Mouse (Mus musculus) spleen, adult 2 months (tissue): ENCODE measurements around the gene Hmcn1. TPM values are rescaled to one million over a fixed set of nuclear protein-coding genes. Genes with fewer than 3 reads are reported as not detected.

ENCODE experiments used
- DNase-seq, 2 experiments: peaks; one replicate each; pipeline versions ENCODE4 v3.0.0 to v3.0.0-alpha.2; 2012 to 2021; ENCODE audit warnings: low spot score in 2 of 2, low read depth in 1 of 2
- H3K27ac ChIP-seq: fragments of 200-500 bp; 2 replicates; pipeline ENCODE4 v1.5.1; 2012; ENCODE audit warnings: low read length, inconsistent platforms; ENCODE audit not compliant: insufficient read depth
- H3K27me3 ChIP-seq: fragments of 200-500 bp; 2 replicates; pipeline ENCODE4 v1.6.1; 2012; ENCODE audit warnings: mild to moderate bottlenecking, moderate library complexity, low read length, inconsistent platforms; ENCODE audit not compliant: control insufficient read depth, insufficient read depth
- H3K36me3 ChIP-seq: fragments of 200-500 bp; 2 replicates; pipeline ENCODE4 v1.6.1; 2012; ENCODE audit warnings: mild to moderate bottlenecking, low read length, inconsistent platforms; ENCODE audit not compliant: control insufficient read depth, insufficient read depth
- H3K4me1 ChIP-seq: fragments of 200-500 bp; 2 replicates; pipeline ENCODE4 v1.6.1; 2011; ENCODE audit warnings: inconsistent platforms; ENCODE audit not compliant: control insufficient read depth, insufficient read depth, insufficient read length
- H3K4me3 ChIP-seq: fragments of 200-500 bp; 2 replicates; pipeline ENCODE4 v1.5.1; 2011; ENCODE audit warnings: mild to moderate bottlenecking, inconsistent platforms; ENCODE audit not compliant: insufficient read depth, insufficient read length; ENCODE audit errors: extremely low read depth
- CTCF ChIP-seq: fragments of 200-500 bp; IDR thresholded peaks from 2 replicates; pipeline ENCODE4 v1.5.1; 2011; ENCODE audit warnings: mild to moderate bottlenecking, inconsistent platforms; ENCODE audit not compliant: insufficient read depth, insufficient read length, insufficient replicate concordance; ENCODE audit errors: extremely low read depth
- POLR2A ChIP-seq: fragments of 200-500 bp; IDR thresholded peaks from 2 replicates; pipeline ENCODE4 v1.6.1; 2011; ENCODE audit warnings: low read depth, low read length, inconsistent platforms
- WGBS: fragments of 180-500 bp; shearing (Covaris S2); methylation state at CpG from one replicate; pipeline ENCODE4 v1.1.7; 2018; 5-methylcytosine and 5-hydroxymethylcytosine counted together
- polyA plus RNA-seq: library from polyadenylated mRNA; depleted of rRNA; stranded (reverse); fragments of >200 nt; gene quantifications from 2 replicates; pipeline ENCODE4 v1.2.3, GENCODE M21; 2012

The Hmcn1 gene
- polyA plus RNA-seq, 1 experiment = 12.1 TPM

- no peaks in the 10 kb centered on the region for H3K36me3 ChIP-seq
- H3K27me3 ChIP-seq = no peaks in the 10 kb centered on the region
- H3K27ac ChIP-seq = no peak overlapping the region
- no peak for TF ChIP-seq POLR2A
- peak; percentile 35; the same call in 1 of the 2 replicates for TF ChIP-seq CTCF
- H3K4me3 ChIP-seq = no peak overlapping the region
- no peaks in the 10 kb centered on the region for H3K4me1 ChIP-seq
- 30% methylated on average over 6 of the region's 6 CpGs for WGBS
- DNase-seq = peak; percentile 51 to 52
Measured at GRCm38 (mm10) chr1:151009115-151009797, 16.0 kb upstream of the Hmcn1 start.

- no peaks in the 10 kb centered on the region for H3K36me3 ChIP-seq
- H3K4me3 ChIP-seq = no peak overlapping the region
- no peak for TF ChIP-seq POLR2A
- 88% methylated on average over 4 of the region's 4 CpGs for WGBS
- DNase-seq = no peak
- no peaks in the 10 kb centered on the region for H3K27me3 ChIP-seq
- H3K4me1 ChIP-seq = no peaks in the 10 kb centered on the region
- H3K27ac ChIP-seq = no peak overlapping the region
Measured at GRCm38 (mm10) chr1:151007747-151008146, 14.5 kb upstream of the Hmcn1 start.

DNA sequence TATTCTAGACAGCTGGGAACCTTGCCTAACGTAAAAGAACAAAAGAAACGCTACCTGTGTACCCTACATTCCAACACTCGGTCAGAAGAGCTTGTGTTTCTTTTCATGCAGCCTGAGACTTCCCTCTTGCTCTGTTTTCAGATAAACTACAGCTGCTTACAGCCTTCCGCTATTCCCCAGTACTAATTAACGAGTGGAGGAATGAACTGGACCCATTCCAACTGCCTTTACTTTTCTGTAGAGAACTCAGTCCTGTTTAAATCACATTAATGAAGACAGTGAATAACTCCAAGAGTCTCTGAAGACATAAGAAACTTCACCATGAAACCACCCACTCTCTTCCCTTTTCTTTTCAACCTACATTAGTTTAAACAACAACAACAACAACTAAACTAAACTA is 10.8 kb upstream of the Hmcn1 start:
- H3K36me3 ChIP-seq = no peaks in the 10 kb centered on the region
- H3K27me3 ChIP-seq = no peaks in the 10 kb centered on the region
- WGBS = 87% methylated on average over 5 of the region's 5 CpGs
- H3K27ac ChIP-seq = no peak overlapping the region
- H3K4me1 ChIP-seq = no peaks in the 10 kb centered on the region; the same call in 1 of the 2 replicates
- TF ChIP-seq POLR2A (no peak), CTCF (no peak)
- H3K4me3 ChIP-seq = no peak overlapping the region
- DNase-seq = no peak

GRCm38 (mm10) chr1:151001868-151002428 is 8.7 kb upstream of the Hmcn1 start:
- Histone ChIP-seq H3K36me3 (no peaks in the 10 kb centered on the region), H3K4me3 (peak overlapping the region; percentile 19; the same call in 1 of the 2 replicates), H3K27ac (peak overlapping the region; percentile 74), H3K27me3 (no peaks in the 10 kb centered on the region), H3K4me1 (no peaks in the 10 kb centered on the region; the same call in 1 of the 2 replicates)
- 9% methylated on average over 8 of the region's 8 CpGs for WGBS
- peak in 1 of 2 experiments; percentile 35 for DNase-seq
- TF ChIP-seq CTCF (no peak), POLR2A (no peak)

GRCm38 (mm10) chr1:151000714-151001113 is 7.5 kb upstream of the Hmcn1 start:
- no peak overlapping the region for H3K4me3 ChIP-seq
- 93% methylated on average over 13 of the region's 13 CpGs for WGBS
- H3K4me1 ChIP-seq = no peaks in the 10 kb centered on the region; the same call in 1 of the 2 replicates
- H3K27ac ChIP-seq = no peak overlapping the region
- no peaks in the 10 kb centered on the region for H3K36me3 ChIP-seq
- no peaks in the 10 kb centered on the region for H3K27me3 ChIP-seq
- DNase-seq = no peak
- no peak for TF ChIP-seq POLR2A
- TF ChIP-seq CTCF = no peak

- 66% methylated on average over 2 of the region's 2 CpGs for WGBS
- Histone ChIP-seq H3K4me1 (peaks cover 4% of the 10 kb centered on the region), H3K4me3 (no peak overlapping the region), H3K36me3 (no peaks in the 10 kb centered on the region), H3K27ac (no peak overlapping the region), H3K27me3 (peaks cover 5% of the 10 kb centered on the region)
- no peak for TF ChIP-seq CTCF
- DNase-seq = no peak
Measured at GRCm38 (mm10) chr1:150994612-150995011, 1.4 kb upstream of the Hmcn1 start.

DNA sequence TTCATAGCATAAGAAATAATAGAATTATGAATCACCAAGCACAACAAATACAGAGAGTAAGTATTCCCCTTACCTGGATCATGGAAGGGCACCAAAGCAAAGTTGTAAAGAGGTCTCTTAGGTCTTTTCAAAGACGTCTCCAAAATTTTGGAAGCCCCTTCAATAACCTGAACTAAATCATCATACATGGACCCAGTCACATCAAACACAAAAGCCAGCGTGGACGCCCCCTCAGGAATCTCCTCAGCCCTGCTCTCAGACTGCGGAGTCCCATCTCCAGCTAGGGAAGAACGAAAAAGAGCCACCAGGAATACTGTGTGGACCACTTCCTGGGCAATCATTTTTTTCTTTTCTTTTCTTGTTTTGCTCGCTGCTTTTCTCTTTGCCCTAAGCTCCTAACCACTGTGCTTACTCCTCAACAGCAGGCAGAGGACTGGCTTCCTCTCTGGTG is 499 bp downstream of the Hmcn1 start:
- no peak for DNase-seq
- Histone ChIP-seq H3K4me3 (peak overlapping the region; percentile 46; the same call in 1 of the 2 replicates), H3K4me1 (peaks cover 4% of the 10 kb centered on the region), H3K27ac (no peak overlapping the region), H3K27me3 (peaks cover 5% of the 10 kb centered on the region), H3K36me3 (no peaks in the 10 kb centered on the region)
- 9% methylated on average over 6 of the region's 6 CpGs for WGBS
- TF ChIP-seq CTCF (no peak), POLR2A (no peak)
